Mouse (Mus musculus) heart, postnatal 14 days (tissue): ENCODE measurements at regions not wholly inside any gene's neighbourhood (a gene's known extent, or its start where the extent isn't known, plus 50 kb on each side); places are given as distances from the start of the nearest gene placed in this dataset.

ENCODE experiments used
- DNase-seq, 2 experiments: peaks; one replicate each; pipeline ENCODE4 v3.0.0; 2021 to 2022
- intact Hi-C: fragments of 180-260 bp; cut with DNase I; formaldehyde crosslinking; loops from one replicate; pipeline ENCODE4 v1.15.1; 2025

GRCm38 (mm10) chr4:30583417-30583816, 1380.5 kb upstream of the Map3k7 start:
- intact Hi-C loops = no loop called here
- DNase-seq = no peak

GRCm38 (mm10) chr4:30608858-30609257, 1355.0 kb upstream of the Map3k7 start:
- intact Hi-C loops = no loop called here
- DNase-seq = no peak

- intact Hi-C loops = loop anchor here (10.0 kb wide), 1 partner anchor 515 kb away; no protein-coding TSS in a partner anchor
- no peak for DNase-seq
Measured at GRCm38 (mm10) chr4:30609795-30610194, 1354.1 kb upstream of the Map3k7 start.

DNA sequence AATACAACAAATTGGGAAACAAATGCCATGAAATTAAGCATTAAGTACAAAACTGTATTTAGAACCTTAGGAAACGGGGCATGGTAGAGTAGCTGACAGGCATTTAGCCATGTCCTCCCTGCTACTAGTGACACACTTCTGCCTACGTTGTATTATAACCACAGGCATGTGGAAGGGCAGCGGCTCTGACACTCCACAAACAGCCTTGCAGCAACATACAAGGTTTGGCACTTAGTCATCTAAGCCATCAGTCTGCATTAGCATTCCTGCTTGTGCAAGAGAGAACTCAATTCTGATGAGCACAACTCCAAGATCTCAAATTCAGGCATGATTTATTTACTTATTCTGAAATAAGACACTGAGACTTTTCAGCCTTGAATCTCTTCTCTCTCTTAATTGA, 1353.4 kb upstream of the Map3k7 start:
- DNase-seq = no peak
- intact Hi-C loops = loop anchor here (10.0 kb wide), 1 partner anchor 516 kb away; no protein-coding TSS in a partner anchor
